Mouse (Mus musculus): ENCODE measurements around the gene Cntn4. TPM values are rescaled to one million over a fixed set of nuclear protein-coding genes. Genes with fewer than 3 reads are reported as not detected.

The Cntn4 gene
- 3.8 and 6.3 TPM in 2 replicates for polyA plus RNA-seq (2014; fragmentation: Nextera tagmentation; extraction: Ambion mirVana)

DNA sequence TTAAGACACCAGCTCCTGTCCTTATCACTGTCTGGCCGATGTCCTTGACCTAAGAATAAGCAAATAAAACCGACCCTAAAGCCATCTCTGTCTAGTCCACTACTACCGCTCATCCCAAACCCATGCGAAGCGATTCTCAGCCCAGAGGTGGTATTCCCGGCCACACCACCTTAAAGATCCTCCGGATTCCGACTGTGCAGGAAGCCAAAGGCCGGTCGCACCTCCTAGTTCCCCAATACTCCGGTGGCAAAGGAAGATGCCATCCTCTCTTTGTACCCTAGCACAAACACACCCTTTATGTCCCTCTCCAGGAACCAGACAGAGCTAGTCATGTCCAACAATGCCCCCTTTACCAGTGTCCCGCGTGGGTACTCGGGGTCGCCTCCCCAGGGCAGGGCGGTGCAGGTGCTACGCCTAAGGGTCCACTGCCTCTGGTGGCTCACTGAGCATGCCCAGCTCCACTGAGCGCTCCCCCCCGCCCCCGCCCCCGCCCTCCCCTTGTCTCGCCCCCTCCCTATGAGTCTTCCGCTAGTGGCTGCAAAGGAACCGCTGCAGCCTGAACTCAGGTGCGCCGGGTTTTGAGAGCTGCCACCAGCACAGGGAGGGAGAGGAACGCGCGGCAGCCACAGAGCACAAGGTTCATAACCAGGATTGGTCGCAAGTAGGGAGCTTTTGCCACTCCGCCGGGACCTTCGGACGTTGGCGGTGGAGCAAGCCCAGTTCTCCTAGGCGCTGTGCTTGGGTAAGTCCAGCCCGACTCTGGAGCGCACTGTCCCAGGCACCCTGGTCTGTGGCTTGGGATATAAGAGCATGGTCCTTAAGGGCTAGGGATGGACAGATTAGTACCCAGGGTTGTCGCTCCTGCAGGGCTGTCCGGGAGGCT, at the start of gene Cntn4:
TSS of gene Cntn4 (plus strand) at position 512 of the 883 bp plus-strand sequence.
- peak; percentile 84 for ATAC-seq (ENCODE audit: low FRiP score, low TSS enrichment)
- Histone ChIP-seq H3K27me3 (ENCODE audit: control insufficient read depth, insufficient read depth, low read length) (peaks cover 40% of the 10 kb centered on the region), H3K36me3 (ENCODE audit: control insufficient read depth, insufficient read depth, low read length) (no peaks in the 10 kb centered on the region), H3K9me3 (ENCODE audit: control insufficient read depth, low read length) (no peaks in the 10 kb centered on the region), H3K9ac (ENCODE audit: low read depth, low read length) (0 out of 2 replicates have a peak within 1 kb of the TSS, but pooled peaks have one; percentile 4), H3K4me2 (replicated peaks; ENCODE audit: low read depth, low read length) (peak within 1 kb of the TSS; percentile 68), H3K27ac (ENCODE audit: low read depth, low read length) (no peak within 1 kb of the TSS), H3K4me1 (ENCODE audit: control insufficient read depth, insufficient read depth, low read length) (no peaks in the 10 kb centered on the region; the same call in 1 of the 2 replicates), H3K4me3 (ENCODE audit: low read length) (peak within 1 kb of the TSS; percentile 41)
- 1% methylated on average over 40 of the region's 40 CpGs for WGBS

DNA sequence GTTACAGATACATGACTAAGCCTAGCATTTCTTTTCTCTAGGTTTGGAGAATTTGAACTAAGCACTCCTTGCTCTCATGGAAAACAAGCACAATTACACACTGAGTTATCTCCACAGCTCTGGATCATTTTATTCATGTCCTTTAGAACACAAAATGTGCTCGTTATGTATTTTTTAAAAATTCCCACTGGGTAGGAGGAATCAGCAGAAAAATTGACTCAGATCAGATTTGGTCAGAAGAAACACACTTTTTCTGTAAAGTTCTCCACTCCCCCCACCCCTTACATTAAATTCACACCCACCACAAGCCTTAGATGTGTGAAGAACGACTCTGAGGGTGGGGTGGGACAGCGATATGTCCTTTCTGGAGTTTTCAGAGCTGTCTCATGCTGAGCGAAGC, 3.2 kb upstream of the Cntn4 start:
- 70% methylated on average over 4 of the region's 4 CpGs for WGBS
- Histone ChIP-seq H3K36me3 (ENCODE audit: control insufficient read depth, insufficient read depth, low read length) (no peaks in the 10 kb centered on the region), H3K4me1 (ENCODE audit: control insufficient read depth, insufficient read depth, low read length) (no peaks in the 10 kb centered on the region; the same call in 1 of the 2 replicates), H3K9ac (ENCODE audit: low read depth, low read length) (no peak overlapping the region), H3K9me3 (ENCODE audit: control insufficient read depth, low read length) (no peaks in the 10 kb centered on the region), H3K4me2 (replicated peaks; ENCODE audit: low read depth, low read length) (no peak overlapping the region), H3K27me3 (ENCODE audit: control insufficient read depth, insufficient read depth, low read length) (peaks cover 32% of the 10 kb centered on the region), H3K4me3 (ENCODE audit: low read length) (no peak overlapping the region), H3K27ac (ENCODE audit: low read depth, low read length) (no peak overlapping the region)
- no peak for ATAC-seq (ENCODE audit: low FRiP score, low TSS enrichment)

DNA sequence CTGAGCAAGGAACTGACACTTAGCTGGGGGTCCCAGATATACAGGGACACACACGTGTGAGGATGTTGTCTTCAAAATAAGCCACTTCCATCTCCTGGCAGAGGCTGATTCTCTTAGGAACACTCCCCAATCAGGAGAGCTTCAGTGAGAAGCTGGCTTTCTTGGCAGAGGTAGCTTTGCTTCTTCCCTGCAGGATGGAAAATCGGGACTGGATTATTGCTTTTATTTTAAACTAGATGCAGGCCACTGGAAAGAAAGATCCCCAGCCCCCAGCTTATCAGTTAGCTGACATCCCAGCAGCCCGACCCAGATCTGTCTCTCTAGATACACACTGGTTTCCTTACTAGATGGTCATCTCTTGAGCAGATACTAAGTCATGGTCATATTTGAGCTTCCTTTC, 2.4 kb upstream of the Cntn4 start:
- Histone ChIP-seq H3K9me3 (ENCODE audit: control insufficient read depth, low read length) (no peaks in the 10 kb centered on the region), H3K4me3 (ENCODE audit: low read length) (no peak overlapping the region), H3K4me1 (ENCODE audit: control insufficient read depth, insufficient read depth, low read length) (no peaks in the 10 kb centered on the region; the same call in 1 of the 2 replicates), H3K9ac (ENCODE audit: low read depth, low read length) (no peak overlapping the region), H3K27ac (ENCODE audit: low read depth, low read length) (no peak overlapping the region), H3K27me3 (ENCODE audit: control insufficient read depth, insufficient read depth, low read length) (peaks cover 36% of the 10 kb centered on the region), H3K4me2 (replicated peaks; ENCODE audit: low read depth, low read length) (no peak overlapping the region), H3K36me3 (ENCODE audit: control insufficient read depth, insufficient read depth, low read length) (no peaks in the 10 kb centered on the region)
- WGBS: 44% methylated on average over 3 of the region's 3 CpGs
- ATAC-seq (ENCODE audit: low FRiP score, low TSS enrichment): no peak

DNA sequence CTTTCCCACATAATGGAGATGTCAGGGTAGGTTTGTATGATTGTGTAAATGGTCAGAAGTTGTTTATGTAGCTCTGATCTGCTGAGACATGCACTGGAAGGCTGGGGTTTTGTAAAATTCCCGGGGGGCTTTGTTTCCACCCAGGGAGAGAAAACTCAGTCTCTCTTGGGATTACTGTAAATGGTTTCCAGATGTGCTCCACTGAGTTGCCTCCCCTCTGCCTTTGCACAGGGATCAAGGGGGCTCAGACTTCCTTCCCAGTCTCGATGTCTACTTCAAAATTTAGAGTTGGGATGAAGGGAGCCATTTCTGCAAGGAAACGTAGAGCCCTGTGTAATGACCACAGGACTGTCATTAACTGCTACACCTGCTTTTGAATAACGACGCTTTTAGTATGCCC, 823 bp upstream of the Cntn4 start:
- Histone ChIP-seq H3K4me2 (replicated peaks; ENCODE audit: low read depth, low read length) (peak overlapping the region; percentile 68), H3K27me3 (ENCODE audit: control insufficient read depth, insufficient read depth, low read length) (peaks cover 40% of the 10 kb centered on the region), H3K27ac (ENCODE audit: low read depth, low read length) (no peak overlapping the region), H3K9ac (ENCODE audit: low read depth, low read length) (no peak overlapping the region), H3K9me3 (ENCODE audit: control insufficient read depth, low read length) (no peaks in the 10 kb centered on the region), H3K4me1 (ENCODE audit: control insufficient read depth, insufficient read depth, low read length) (no peaks in the 10 kb centered on the region; the same call in 1 of the 2 replicates), H3K4me3 (ENCODE audit: low read length) (peak overlapping the region; percentile 41; the same call in 1 of the 2 replicates), H3K36me3 (ENCODE audit: control insufficient read depth, insufficient read depth, low read length) (no peaks in the 10 kb centered on the region)
- 0 out of 2 replicates have a peak, but pooled peaks have one; percentile 29 for ATAC-seq (ENCODE audit: low FRiP score, low TSS enrichment)
- 24% methylated on average over 5 of the region's 5 CpGs for WGBS

DNA sequence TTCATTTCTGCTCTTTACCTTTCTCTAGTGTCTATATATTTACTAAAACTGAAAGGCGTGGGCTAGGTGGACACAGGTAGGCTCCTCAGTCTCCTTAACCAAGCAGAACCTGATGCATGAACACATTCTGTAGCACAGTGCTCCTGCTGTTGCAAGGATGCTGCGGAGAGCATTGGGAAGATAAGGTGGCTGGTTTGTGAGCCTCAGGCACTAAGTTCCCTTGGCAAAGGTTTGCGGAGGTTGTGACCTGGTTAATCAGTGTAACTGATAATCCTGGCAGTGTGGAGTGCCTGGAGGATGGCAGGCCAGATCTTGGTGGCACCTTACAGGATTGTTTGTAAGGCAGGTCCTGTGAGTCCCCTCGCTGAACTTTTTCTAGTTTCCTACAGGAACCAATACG, 1.3 kb downstream of the Cntn4 start:
- H3K9ac ChIP-seq (ENCODE audit: low read depth, low read length): no peak overlapping the region
- ATAC-seq (ENCODE audit: low FRiP score, low TSS enrichment): no peak
- H3K27me3 ChIP-seq (ENCODE audit: control insufficient read depth, insufficient read depth, low read length): peaks cover 40% of the 10 kb centered on the region
- H3K4me3 ChIP-seq (ENCODE audit: low read length): no peak overlapping the region
- H3K9me3 ChIP-seq (ENCODE audit: control insufficient read depth, low read length): no peaks in the 10 kb centered on the region
- H3K36me3 ChIP-seq (ENCODE audit: control insufficient read depth, insufficient read depth, low read length): no peaks in the 10 kb centered on the region
- no peaks in the 10 kb centered on the region; the same call in 1 of the 2 replicates for H3K4me1 ChIP-seq (ENCODE audit: control insufficient read depth, insufficient read depth, low read length)
- WGBS: 7% methylated on average over 5 of the region's 5 CpGs
- no peak overlapping the region for H3K27ac ChIP-seq (ENCODE audit: low read depth, low read length)
- no peak overlapping the region for H3K4me2 ChIP-seq (replicated peaks; ENCODE audit: low read depth, low read length)

DNA sequence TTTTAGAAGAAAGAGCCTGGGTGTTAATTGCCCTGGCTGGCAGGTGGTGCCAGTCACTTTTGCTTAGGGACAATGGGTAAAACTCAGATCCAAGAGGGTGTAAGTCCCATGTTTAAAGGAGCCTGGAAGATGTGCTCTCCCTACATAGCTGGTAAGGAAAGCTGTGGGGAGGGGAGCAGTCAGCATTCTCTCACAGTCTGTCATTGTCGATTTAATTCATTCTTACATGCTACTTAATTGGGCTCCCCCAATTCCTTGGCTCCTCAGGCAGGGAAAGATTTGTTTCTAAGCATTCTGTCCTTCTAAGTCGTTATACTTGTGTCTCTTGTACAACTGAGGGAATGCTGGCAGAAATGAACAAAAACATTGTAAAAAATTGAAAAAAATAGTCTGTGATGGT, 4.0 kb downstream of the Cntn4 start:
- Histone ChIP-seq H3K9ac (ENCODE audit: low read depth, low read length) (no peak overlapping the region), H3K27ac (ENCODE audit: low read depth, low read length) (no peak overlapping the region), H3K4me2 (replicated peaks; ENCODE audit: low read depth, low read length) (no peak overlapping the region), H3K4me3 (ENCODE audit: low read length) (no peak overlapping the region), H3K4me1 (ENCODE audit: control insufficient read depth, insufficient read depth, low read length) (no peaks in the 10 kb centered on the region; the same call in 1 of the 2 replicates), H3K27me3 (ENCODE audit: control insufficient read depth, insufficient read depth, low read length) (peaks cover 34% of the 10 kb centered on the region), H3K9me3 (ENCODE audit: control insufficient read depth, low read length) (no peaks in the 10 kb centered on the region), H3K36me3 (ENCODE audit: control insufficient read depth, insufficient read depth, low read length) (no peaks in the 10 kb centered on the region)
- ATAC-seq (ENCODE audit: low FRiP score, low TSS enrichment): no peak
- 57% methylated on average over 2 of the region's 2 CpGs for WGBS

DNA sequence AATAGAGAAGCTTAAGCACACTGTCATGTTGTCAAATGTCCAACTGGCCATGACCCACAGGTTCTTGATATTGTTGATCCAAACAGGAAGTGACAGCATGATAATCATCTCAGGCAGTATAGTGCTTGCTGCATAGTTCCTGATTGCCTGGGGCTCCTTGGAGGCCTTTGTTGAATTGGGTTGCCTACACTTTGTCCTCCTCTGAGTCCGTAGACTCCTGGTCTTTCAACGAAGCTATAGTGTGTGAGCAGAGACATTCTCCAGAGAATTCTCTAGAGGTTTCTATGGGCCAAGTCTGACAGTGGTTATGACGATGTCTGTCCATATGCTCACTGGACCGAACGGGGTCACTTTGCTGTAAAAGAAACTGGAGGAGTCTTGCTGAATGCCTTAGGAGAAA, 5.8 kb downstream of the Cntn4 start:
- Histone ChIP-seq H3K4me1 (ENCODE audit: control insufficient read depth, insufficient read depth, low read length) (no peaks in the 10 kb centered on the region), H3K27ac (ENCODE audit: low read depth, low read length) (no peak overlapping the region), H3K27me3 (ENCODE audit: control insufficient read depth, insufficient read depth, low read length) (peaks cover 17% of the 10 kb centered on the region), H3K36me3 (ENCODE audit: control insufficient read depth, insufficient read depth, low read length) (no peaks in the 10 kb centered on the region), H3K9ac (ENCODE audit: low read depth, low read length) (no peak overlapping the region), H3K9me3 (ENCODE audit: control insufficient read depth, low read length) (no peaks in the 10 kb centered on the region), H3K4me2 (replicated peaks; ENCODE audit: low read depth, low read length) (no peak overlapping the region), H3K4me3 (ENCODE audit: low read length) (no peak overlapping the region)
- ATAC-seq (ENCODE audit: low FRiP score, low TSS enrichment): no peak
- 82% methylated on average over 5 of the region's 5 CpGs for WGBS

DNA sequence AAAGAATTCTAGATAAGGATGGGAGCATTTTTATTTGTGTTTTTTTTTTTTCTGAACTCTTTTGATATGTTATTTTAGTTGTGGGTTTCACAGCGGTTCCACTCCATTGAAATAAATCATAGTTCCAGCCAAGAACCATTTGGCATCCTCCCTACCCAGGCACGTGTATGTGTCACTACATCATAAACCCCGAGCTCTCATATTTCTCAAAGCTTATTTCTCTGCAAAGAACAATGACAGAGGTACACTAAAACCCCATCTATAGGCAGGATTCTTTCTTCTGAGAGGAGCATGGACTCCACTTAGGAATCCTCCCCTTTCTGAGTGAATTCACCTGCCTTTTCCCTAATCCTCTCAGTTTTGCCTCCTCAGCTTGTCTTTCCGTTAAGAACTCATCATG, 6.7 kb downstream of the Cntn4 start:
- Histone ChIP-seq H3K4me2 (replicated peaks; ENCODE audit: low read depth, low read length) (no peak overlapping the region), H3K4me1 (ENCODE audit: control insufficient read depth, insufficient read depth, low read length) (no peaks in the 10 kb centered on the region), H3K9ac (ENCODE audit: low read depth, low read length) (no peak overlapping the region), H3K9me3 (ENCODE audit: control insufficient read depth, low read length) (no peaks in the 10 kb centered on the region), H3K27me3 (ENCODE audit: control insufficient read depth, insufficient read depth, low read length) (peaks cover 9% of the 10 kb centered on the region; the same call in 1 of the 2 replicates), H3K36me3 (ENCODE audit: control insufficient read depth, insufficient read depth, low read length) (no peaks in the 10 kb centered on the region), H3K4me3 (ENCODE audit: low read length) (no peak overlapping the region), H3K27ac (ENCODE audit: low read depth, low read length) (no peak overlapping the region)
- peak; percentile 20; the same call in 1 of the 2 replicates for ATAC-seq (ENCODE audit: low FRiP score, low TSS enrichment)
- 22% methylated on average over 4 of the region's 4 CpGs for WGBS

DNA sequence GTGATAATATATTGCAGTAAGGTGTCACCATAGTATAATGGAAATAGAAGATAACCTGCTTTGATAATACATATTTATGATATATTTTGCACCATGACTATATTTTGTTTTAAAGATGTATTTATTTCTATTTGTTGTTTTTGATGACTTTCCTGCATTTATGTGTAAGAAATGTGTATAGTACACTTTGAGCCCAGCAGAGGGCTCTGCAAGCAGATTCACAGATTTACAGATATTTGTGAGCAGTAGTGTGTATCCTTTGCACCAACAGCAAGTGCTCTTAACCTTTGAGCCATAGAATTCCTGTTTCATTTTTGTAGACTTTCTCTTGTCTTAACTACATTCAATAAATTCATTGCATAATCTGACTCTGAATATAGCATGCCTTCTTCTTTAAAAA, 10.7 kb downstream of the Cntn4 start:
- no peak overlapping the region for H3K27ac ChIP-seq (ENCODE audit: low read depth, low read length)
- no peak for ATAC-seq (ENCODE audit: low FRiP score, low TSS enrichment)
- no peaks in the 10 kb centered on the region for H3K9me3 ChIP-seq (ENCODE audit: control insufficient read depth, low read length)
- no peaks in the 10 kb centered on the region for H3K27me3 ChIP-seq (ENCODE audit: control insufficient read depth, insufficient read depth, low read length)
- no peak overlapping the region for H3K4me2 ChIP-seq (replicated peaks; ENCODE audit: low read depth, low read length)
- H3K9ac ChIP-seq (ENCODE audit: low read depth, low read length): no peak overlapping the region
- no peaks in the 10 kb centered on the region for H3K4me1 ChIP-seq (ENCODE audit: control insufficient read depth, insufficient read depth, low read length)
- H3K36me3 ChIP-seq (ENCODE audit: control insufficient read depth, insufficient read depth, low read length): no peaks in the 10 kb centered on the region
- no peak overlapping the region for H3K4me3 ChIP-seq (ENCODE audit: low read length)
